Mouse (Mus musculus): ENCODE measurements at regions not wholly inside any gene's neighbourhood (a gene's known extent, or its start where the extent isn't known, plus 50 kb on each side); places are given as distances from the start of the nearest gene placed in this dataset.

DNA sequence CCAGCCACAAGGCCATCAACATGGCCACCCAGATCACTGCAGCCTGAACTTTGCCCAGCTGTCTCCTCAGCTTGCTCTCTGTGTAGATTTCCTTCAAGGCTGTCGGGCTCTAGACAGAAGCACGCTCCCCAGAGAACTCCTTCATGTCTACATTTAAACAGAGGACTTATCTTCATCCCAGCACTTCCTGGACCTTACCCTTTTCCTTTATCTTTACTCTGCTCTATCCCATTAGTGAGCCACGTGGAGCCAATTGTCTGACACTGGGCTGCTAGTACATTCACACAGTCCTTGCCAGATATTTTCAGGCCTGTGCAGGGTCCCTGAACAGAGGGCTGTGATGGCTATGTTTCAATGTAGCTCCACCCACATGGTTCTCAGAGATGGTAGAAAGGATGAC, 204.7 kb upstream of the Myt1l start:
- no peak for TF ChIP-seq CTCF (conservative IDR thresholded peaks at IDR 0.05; ENCODE audit: low read length)
- no peak for TF ChIP-seq NANOG (IDR thresholded peaks at IDR 0.05; ENCODE audit: borderline replicate concordance, low read length)
- TF ChIP-seq POU5F1 (IDR thresholded peaks at IDR 0.05; ENCODE audit: borderline replicate concordance, low read length) = no peak

Measured in E14TG2a.4 (cell line).